Mouse (Mus musculus) brain, embryonic 14.5 days (tissue): ENCODE measurements around the gene Dlgap4.

Experiments used
- CTCF ChIP-seq: fragments of 200-500 bp; IDR thresholded peaks from 2 replicates; pipeline ENCODE4 v1.5.1; 2012; ENCODE audit warnings: inconsistent platforms, mild to moderate bottlenecking, moderate library complexity, borderline replicate concordance; ENCODE audit not compliant: insufficient read depth, insufficient read length; ENCODE audit errors: extremely low read depth
- POLR2A ChIP-seq: fragments of 200-500 bp; IDR thresholded peaks from 2 replicates; pipeline ENCODE4 v1.6.1; 2012; ENCODE audit warnings: mild to moderate bottlenecking, inconsistent platforms, borderline replicate concordance; ENCODE audit not compliant: poor library complexity, insufficient read depth, insufficient read length, severe bottlenecking; ENCODE audit errors: extremely low read depth

DNA sequence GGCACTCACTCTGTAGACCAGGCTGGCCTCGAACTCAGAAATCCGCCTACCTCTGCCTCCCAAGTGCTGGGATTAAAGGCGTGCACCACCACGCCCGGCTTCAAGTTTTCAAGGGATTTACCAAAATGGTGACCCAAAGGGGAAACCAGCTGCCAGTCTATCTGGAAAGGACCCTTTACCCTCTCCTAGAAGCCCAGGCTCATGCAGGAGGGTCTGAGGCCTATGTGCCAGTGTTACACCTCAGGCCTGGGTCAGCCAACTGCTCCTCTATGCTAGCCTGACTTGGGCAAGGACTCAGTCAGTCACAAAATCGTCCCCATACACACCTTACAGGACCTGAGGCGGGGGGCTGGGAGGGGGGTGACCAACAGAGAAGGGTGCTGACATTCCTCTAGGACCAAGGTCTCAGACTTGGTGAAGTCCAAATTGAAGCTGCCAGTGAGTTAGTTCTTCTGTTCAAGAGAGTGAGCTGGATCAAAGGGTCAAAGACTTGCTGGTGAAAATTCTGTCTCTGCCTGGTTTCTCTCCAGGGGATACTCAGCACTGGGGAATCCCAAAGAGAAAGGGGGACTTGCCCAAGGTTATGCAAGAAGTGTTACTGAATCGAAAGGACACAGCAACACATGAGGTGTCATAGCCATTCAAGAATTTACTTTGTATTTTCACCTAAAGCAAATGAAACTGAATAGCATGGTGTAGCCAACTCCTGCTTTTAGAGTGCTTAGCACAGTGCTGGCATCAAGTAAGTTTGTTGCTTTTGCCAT lies 106.2 kb downstream of the Dlgap4 start:
- TF ChIP-seq POLR2A (no peak), CTCF (no peak)
